Mouse (Mus musculus): Measurements from ENCODE around the gene Arhgap27.
A peak's percentile ranks its signal among the peaks of the same experiment; 100 is the strongest.

The Arhgap27 gene

GRCm38 (mm10) chr11:103356938-103357670 lies 6.4 kb downstream of the Arhgap27 start:
- DNase-seq (ENCODE audit: low spot score in 2 of 2), result no peak

GRCm38 (mm10) chr11:103356032-103356571 lies 7.4 kb downstream of the Arhgap27 start:
- no peak for DNase-seq (ENCODE audit: low spot score in 2 of 2)

- no peak for DNase-seq (ENCODE audit: low spot score in 2 of 2)
Observed at GRCm38 (mm10) chr11:103355251-103355650, 8.2 kb downstream of the Arhgap27 start.

DNA sequence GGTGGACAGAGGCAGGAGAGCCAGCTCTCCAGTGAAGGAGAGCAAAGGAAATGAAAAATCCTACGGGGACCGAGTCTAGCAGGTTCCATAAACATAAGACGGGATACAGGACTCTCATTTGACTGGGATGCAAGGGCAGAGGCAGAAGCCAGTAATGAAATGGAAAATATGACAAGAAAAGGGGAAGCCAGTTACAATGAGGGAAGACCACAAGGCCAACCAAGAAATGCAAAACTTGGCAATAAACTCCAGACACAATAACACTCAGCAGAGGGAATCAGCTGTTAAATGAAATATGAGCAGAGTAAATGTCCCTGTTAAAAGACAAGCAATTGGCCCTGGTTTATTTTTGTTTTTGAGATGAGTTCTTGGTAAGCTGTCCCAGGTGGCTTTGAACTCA lies 9.5 kb downstream of the Arhgap27 start:
- DNase-seq (ENCODE audit: low spot score in 2 of 2), result no peak

DNA sequence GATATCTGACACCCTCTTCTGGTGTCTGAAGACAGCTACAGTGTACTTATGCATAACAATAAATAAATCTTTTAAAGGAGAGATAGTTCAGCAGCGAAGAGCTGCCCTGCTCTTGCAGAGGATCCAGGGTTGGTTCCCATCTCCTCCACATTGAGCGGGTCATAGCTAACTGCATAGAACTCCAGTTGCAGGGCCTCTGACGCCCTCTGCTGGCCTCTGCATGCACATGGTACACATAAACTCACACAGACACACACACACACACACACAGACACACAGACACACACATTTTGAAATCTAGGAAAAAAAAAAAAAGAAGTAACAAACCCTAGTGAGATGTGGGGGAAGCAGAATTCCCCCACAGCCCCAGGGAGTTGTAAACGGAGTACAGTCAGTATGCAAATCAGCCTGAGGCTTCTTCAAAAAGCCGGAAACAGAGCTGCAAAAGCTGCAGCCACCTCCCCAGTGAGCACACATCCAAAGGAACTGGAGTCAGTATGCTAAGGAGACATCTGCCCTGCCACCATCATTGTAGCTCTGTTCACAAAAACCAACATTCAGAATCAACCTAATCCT lies 11.2 kb downstream of the Arhgap27 start:
- DNase-seq (ENCODE audit: low spot score in 2 of 2), result no peak

- peak; percentile 61 to 80 for DNase-seq (ENCODE audit: low spot score in 2 of 2)
Observed at GRCm38 (mm10) chr11:103350711-103351315, 12.7 kb downstream of the Arhgap27 start.

- DNase-seq (ENCODE audit: low spot score in 2 of 2), result peak; percentile 41 to 57
Observed at GRCm38 (mm10) chr11:103349699-103350098, 13.8 kb downstream of the Arhgap27 start.

DNA sequence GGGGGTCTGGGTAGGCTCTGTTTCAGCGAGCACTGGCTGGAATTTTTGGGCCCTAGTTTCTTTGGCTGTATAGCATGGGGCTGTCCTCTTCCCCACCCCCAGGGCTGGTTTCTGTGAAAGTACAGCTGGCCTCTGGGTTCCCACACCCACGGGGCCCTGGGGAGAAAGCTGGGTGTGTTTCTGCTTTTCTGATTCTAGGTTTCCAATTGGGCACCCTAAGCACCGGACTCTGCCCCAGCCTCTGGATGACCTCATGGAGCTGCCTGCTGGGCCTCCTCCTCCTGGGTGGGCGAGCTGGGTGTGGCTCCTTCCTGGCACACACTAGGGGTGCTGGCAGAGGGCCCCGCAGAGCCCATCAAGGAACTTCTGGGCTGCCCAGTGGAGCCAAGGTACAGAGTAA lies 16.8 kb downstream of the Arhgap27 start:
- DNase-seq (ENCODE audit: low spot score in 2 of 2), result peak in 1 of 2 experiments; percentile 48

GRCm38 (mm10) chr11:103346236-103346635 lies 17.3 kb downstream of the Arhgap27 start:
- no peak for DNase-seq (ENCODE audit: low spot score in 2 of 2)

DNA sequence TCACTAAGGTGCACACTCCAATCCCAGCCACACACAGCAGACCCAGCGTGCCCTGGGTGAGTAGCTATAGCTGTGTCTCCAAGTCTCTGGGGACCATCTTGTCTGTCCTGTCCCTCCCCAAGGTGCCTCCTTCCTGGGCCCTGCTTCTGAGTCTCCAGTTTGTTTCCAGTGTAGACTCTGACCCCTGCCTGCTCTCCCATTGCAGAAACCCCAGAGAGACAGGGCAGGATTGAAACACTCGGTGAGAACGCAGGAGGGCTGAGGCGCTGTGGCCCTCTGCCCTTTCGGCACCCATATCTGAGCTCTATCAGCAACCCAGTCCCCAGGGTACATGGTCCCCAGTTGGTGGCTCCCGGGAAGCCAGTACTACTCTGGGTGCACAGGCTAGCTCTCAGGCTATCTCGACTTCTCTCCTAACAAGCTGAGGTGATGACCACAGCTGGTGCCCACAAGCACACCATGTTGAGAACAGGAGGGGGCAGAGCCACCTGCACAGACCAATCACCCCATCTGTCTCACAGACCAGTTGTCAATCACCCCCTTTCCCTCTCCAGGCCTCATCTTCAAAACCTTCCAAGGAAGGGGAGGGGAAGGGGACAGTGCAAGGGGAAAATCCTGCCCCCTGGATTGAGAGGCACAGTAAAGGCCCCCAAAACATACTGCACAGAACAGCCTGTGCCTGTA lies 17.9 kb downstream of the Arhgap27 start:
- peak in 1 of 2 experiments; percentile 41 for DNase-seq (ENCODE audit: low spot score in 2 of 2)

GRCm38 (mm10) chr11:103344494-103345332 lies 18.8 kb downstream of the Arhgap27 start:
- DNase-seq (ENCODE audit: low spot score in 2 of 2), result peak; percentile 65 to 67

DNA sequence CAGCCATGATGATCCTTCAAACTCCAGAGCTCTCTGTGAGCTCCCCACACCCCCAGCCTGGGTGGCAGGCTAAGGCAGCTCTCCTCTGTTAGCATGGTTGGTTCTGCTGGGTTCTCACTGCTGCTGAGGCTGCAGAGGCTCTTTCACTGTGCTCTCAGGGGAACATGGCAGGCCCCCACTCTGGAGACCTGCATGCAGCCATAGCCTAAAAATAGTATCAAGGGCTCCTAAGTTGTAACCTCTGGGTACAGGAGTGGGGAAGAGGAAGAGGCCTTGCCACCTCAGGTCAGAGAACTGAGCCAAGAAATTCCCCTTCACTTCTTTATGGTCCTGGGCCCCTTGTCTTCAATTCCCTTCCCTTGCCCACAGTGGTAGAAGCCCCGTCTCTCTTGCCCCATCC lies 19.6 kb downstream of the Arhgap27 start:
- DNase-seq (ENCODE audit: low spot score in 2 of 2), result no peak

DNA sequence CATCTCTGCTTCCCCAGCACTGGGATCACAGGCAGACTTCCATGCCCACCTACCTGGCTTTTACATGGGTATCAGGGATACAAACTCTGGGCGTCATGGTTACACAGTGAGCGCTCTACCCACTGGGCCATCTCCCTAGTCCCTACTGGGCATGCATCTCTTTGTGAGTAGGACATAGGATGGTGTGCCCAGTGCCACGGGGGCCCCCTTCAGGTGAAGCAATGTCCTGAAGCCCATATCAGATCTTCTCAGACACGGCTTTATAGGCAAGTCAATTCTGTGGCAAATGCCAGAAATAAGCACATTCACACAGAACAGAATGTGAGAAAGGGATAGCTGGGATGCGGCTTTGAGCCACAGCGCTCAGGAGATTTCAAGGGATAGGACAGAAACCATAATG lies 20.4 kb downstream of the Arhgap27 start:
- peak in 1 of 2 experiments; percentile 40 for DNase-seq (ENCODE audit: low spot score in 2 of 2)

- DNase-seq (ENCODE audit: low spot score in 2 of 2), result no peak
Observed at GRCm38 (mm10) chr11:103340677-103341076, 22.8 kb downstream of the Arhgap27 start.

- DNase-seq (ENCODE audit: low spot score in 2 of 2), result no peak
Observed at GRCm38 (mm10) chr11:103340130-103340529, 23.4 kb downstream of the Arhgap27 start.

DNA sequence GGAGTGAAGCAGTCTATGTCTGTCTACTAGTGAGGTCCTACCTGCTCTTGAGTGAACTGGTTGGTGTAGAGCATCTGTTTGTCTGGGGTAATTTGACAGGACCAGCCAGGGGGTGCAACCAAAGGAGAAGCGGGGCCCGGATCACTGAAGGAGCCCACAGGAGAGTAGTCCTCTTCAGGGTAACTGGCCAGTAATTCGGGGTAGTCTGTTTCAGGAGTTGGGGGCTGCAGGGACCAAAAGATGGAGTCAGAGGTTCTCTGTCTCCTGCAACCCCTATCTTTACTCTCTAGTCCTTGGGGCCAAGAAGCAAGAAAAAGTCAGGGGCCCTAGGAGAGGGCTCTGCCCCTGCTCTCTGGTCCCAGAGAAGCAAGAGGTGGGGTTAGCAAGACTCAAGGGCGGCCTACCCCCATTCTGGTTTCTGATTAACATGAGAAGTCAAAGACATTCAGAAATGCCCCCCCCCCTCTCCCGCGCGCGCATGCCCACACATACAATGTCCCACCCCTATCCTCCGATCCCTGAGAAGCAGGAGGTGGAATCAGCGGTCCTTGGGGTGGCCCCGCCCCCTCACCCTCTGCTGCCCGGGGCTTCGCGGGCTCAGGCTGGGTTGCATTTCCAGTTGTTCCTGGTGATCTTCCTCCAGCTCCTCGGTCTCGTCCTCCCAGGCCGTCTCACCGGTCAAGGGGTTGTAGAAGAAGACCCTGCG lies 23.9 kb downstream of the Arhgap27 start:
- DNase-seq (ENCODE audit: low spot score in 2 of 2), result no peak

DNA sequence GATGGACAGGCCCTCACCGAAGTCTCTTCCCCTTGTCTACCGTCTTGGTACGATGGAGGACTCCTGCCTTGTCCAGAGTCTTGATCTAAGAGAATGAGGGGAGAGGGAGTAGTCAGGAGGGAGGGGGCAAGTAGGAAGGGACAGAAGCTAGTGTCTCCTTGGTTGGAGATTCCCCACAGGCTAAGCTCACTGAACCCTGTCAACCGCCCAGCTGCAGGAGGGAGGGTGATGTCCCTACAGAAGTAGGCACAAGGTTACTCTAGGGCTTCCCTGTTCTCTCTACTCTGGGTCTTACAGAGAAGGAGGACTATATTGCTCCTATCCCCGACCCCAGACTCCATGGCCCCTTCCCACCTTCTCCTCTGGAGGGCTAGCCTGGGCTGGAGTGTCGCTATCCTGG lies 24.8 kb downstream of the Arhgap27 start:
- DNase-seq (ENCODE audit: low spot score in 2 of 2), result no peak

DNA sequence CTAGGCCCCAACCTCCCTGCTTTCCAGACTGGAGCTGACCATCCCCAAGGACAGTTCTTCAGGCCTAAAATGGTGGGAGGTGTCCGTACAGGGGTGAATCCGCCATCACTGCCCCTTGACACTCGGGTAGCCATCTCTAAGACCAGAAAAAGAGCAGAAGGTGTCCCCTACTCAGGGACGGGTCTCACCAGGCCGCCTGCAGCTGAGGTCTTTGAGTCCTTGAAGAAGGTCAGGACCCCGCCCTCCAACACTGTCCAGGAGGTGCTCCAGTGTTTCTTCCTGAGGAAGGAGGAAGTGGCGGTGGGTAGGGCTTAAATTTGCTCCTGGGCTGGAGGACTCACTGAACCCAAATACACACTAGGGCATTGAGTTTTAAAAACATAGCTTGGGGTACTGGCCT lies 25.4 kb downstream of the Arhgap27 start:
- no peak for DNase-seq (ENCODE audit: low spot score in 2 of 2)

DNA sequence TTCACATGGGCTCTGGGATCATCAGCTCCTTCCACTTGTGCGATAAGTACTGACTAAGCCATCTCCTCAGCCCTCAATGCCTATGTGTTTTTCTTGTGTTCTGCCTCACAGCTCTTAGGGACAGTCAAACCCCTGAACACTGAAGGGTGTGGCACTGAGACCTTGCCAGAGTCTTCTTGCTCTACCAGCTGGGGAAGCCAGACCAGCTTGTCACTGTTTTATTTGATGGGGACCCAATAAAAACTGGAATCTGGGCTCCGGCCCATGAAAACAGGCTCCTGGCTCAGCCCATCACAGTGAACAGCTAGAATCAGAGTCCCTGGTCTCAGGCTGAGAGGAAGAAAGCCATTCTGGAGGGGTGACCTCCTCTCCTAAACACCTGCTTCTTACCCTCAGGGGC lies 26.3 kb downstream of the Arhgap27 start:
- no peak for DNase-seq (ENCODE audit: low spot score in 2 of 2)

- DNase-seq (ENCODE audit: low spot score in 2 of 2), result no peak
Observed at GRCm38 (mm10) chr11:103335561-103335960, 27.9 kb downstream of the Arhgap27 start.

GRCm38 (mm10) chr11:103334925-103335324 lies 28.6 kb downstream of the Arhgap27 start:
- no peak for DNase-seq (ENCODE audit: low spot score in 2 of 2)

Measured in natural killer cell, adult 2 months (primary cell).